Mouse (Mus musculus) pancreas, adult 10 weeks (tissue): ENCODE data around the gene H2-Q10. TPM values are rescaled to one million over a fixed set of nuclear protein-coding genes. Genes with fewer than 3 reads are reported as not detected.

Experiments used
- polyA plus RNA-seq: library from polyadenylated mRNA; stranded (reverse); fragments of 350-450 nt; fragmentation: Illumina TruSeq; extraction: RNeasy Lipid Tissue Mini Kit (QIAGEN cat#74804); gene quantifications from one replicate; pipeline ENCODE4 v1.2.3, GENCODE M21; 2015; ENCODE audit warnings: low read depth, low replicate concordance; ENCODE audit not compliant: insufficient read depth

Gene H2-Q10
- polyA plus RNA-seq: 0.96 TPM

GRCm38 (mm10) chr17:35469842-35470751 is at the start of gene H2-Q10:
Gene H2-Q10 (plus strand): TSS chr17:35470089.

GRCm38 (mm10) chr17:35424624-35425416 is 45.1 kb upstream of the H2-Q10 start, which contains the start of gene H2-Q6:
Gene H2-Q6 (plus strand): TSS chr17:35424850.

GRCm38 (mm10) chr17:35438885-35439284 is 31.0 kb upstream of the H2-Q10 start, which contains the start of gene H2-Q7:
Gene H2-Q7 (plus strand): TSS chr17:35439155.

GRCm38 (mm10) chr17:35505776-35506175 is 35.9 kb downstream of the H2-Q10 start, which contains the start of gene Pou5f1:
Gene Pou5f1 (plus strand): TSS chr17:35506018.

GRCm38 (mm10) chr17:35516652-35517500 is 47.0 kb downstream of the H2-Q10 start, which contains the start of the genes Tcf19 and Cchcr1:
Gene Tcf19 (minus strand): TSS chr17:35516824.
Gene Cchcr1 (plus strand): TSS chr17:35517100.

Other genes starting within 250 kb of the H2-Q10 start
- gene Gm16181, start 249.3 kb upstream of the H2-Q10 start, polyA plus RNA-seq: not detected
- gene Atp6v1g2, start 236.4 kb upstream of the H2-Q10 start, polyA plus RNA-seq: 2.8 TPM
- 4.1 TPM for gene Nfkbil1, start 234.3 kb upstream of the H2-Q10 start, polyA plus RNA-seq
- 92.0 TPM for gene Ddx39b, start 228.3 kb upstream of the H2-Q10 start, polyA plus RNA-seq
- 153 TPM for gene H2-D1, start 207.4 kb upstream of the H2-Q10 start, polyA plus RNA-seq
- gene H2-Q1, start 149.7 kb upstream of the H2-Q10 start, polyA plus RNA-seq: not detected
- gene H2-Q2, start 127.8 kb upstream of the H2-Q10 start, polyA plus RNA-seq: 8.9 TPM
- 22.5 TPM for gene H2-Q4, start 90.5 kb upstream of the H2-Q10 start, polyA plus RNA-seq
- gene H2-Q6, start 45.2 kb upstream of the H2-Q10 start, polyA plus RNA-seq: 6.3 TPM
- gene H2-Q7, start 30.9 kb upstream of the H2-Q10 start, polyA plus RNA-seq: 8.5 TPM
- not detected for gene Pou5f1, start 35.9 kb downstream of the H2-Q10 start, polyA plus RNA-seq
- gene Tcf19, start 46.7 kb downstream of the H2-Q10 start, polyA plus RNA-seq: 1.3 TPM
- gene Cchcr1, start 47.0 kb downstream of the H2-Q10 start, polyA plus RNA-seq: 3.6 TPM
- not detected for gene Psors1c2, start 63.1 kb downstream of the H2-Q10 start, polyA plus RNA-seq
- not detected for gene Cdsn, start 82.0 kb downstream of the H2-Q10 start, polyA plus RNA-seq
- gene 2300002M23Rik, start 97.4 kb downstream of the H2-Q10 start, polyA plus RNA-seq: not detected
- not detected for gene Sfta2, start 131.5 kb downstream of the H2-Q10 start, polyA plus RNA-seq
- gene Gm9573, start 156.5 kb downstream of the H2-Q10 start, polyA plus RNA-seq: not detected
- not detected for gene Mucl3, start 173.6 kb downstream of the H2-Q10 start, polyA plus RNA-seq
- gene Vars2, start 197.5 kb downstream of the H2-Q10 start, polyA plus RNA-seq: 5.8 TPM
- 4.2 TPM for gene Gtf2h4, start 203.7 kb downstream of the H2-Q10 start, polyA plus RNA-seq
- 10.7 TPM for gene Ddr1, start 234.5 kb downstream of the H2-Q10 start, polyA plus RNA-seq